Mouse (Mus musculus) kidney, embryonic 16.5 days (tissue): ENCODE measurements around the gene Tmem44. TPM values are rescaled to one million over a fixed set of nuclear protein-coding genes. Genes with fewer than 3 reads are reported as not detected.

ENCODE experiments used
- ATAC-seq: fragments of 200-750 bp; cut with Nextera tagmentation; 2 replicates; pipeline ENCODE4 v1.8.0; 2017; ENCODE audit warnings: moderate TSS enrichment; ENCODE audit not compliant: low FRiP score, low TSS enrichment
- H3K27ac ChIP-seq: fragments of 300-500 bp; sonication (generic); 2 replicates; pipeline ENCODE4 v1.5.1; 2014; ENCODE audit warnings: low read length
- H3K27me3 ChIP-seq: fragments of 300-500 bp; sonication (generic); 2 replicates; pipeline ENCODE4 v1.6.1; 2014; ENCODE audit warnings: low read length, control low read depth, mixed read lengths; ENCODE audit not compliant: insufficient read depth
- H3K36me3 ChIP-seq: fragments of 300-500 bp; sonication (generic); 2 replicates; pipeline ENCODE4 v1.6.1; 2014; ENCODE audit warnings: low read length, control low read depth, mixed read lengths; ENCODE audit not compliant: insufficient read depth
- H3K4me1 ChIP-seq: fragments of 300-500 bp; sonication (generic); 2 replicates; pipeline ENCODE4 v1.6.1; 2014; ENCODE audit warnings: low read length, control low read depth, mixed read lengths; ENCODE audit not compliant: insufficient read depth
- H3K4me2 ChIP-seq: fragments of 300-500 bp; sonication (generic); replicated peaks from 2 replicates; pipeline ENCODE4 v1.6.1; 2014; ENCODE audit warnings: low read depth, low read length
- H3K4me3 ChIP-seq: fragments of 300-500 bp; sonication (generic); 2 replicates; pipeline ENCODE4 v1.5.1; 2014; ENCODE audit warnings: mild to moderate bottlenecking, low read length
- H3K9ac ChIP-seq: fragments of 300-500 bp; sonication (generic); replicated peaks from 2 replicates; pipeline ENCODE4 v1.6.1; 2014; ENCODE audit warnings: low read length
- H3K9me3 ChIP-seq: fragments of 300-500 bp; sonication (generic); 2 replicates; pipeline ENCODE4 v1.6.1; 2016; ENCODE audit warnings: low read length, control low read depth
- WGBS: fragments of 180-500 bp; shearing (Covaris S2); extraction: QIAGEN DNeasy Blood & Tissue Kit; methylation state at CpG from one replicate; pipeline ENCODE4 v1.1.7; 2014; 5-methylcytosine and 5-hydroxymethylcytosine counted together
- polyA plus RNA-seq: library from polyadenylated mRNA; unstranded; fragments of >200 nt; fragmentation: Nextera tagmentation; extraction: Ambion mirVana; gene quantifications from 2 replicates; pipeline ENCODE4 v1.2.1, GENCODE M21; 2015

The Tmem44 gene
- polyA plus RNA-seq, 1 experiment from 2014 or later = 16.8 TPM

DNA sequence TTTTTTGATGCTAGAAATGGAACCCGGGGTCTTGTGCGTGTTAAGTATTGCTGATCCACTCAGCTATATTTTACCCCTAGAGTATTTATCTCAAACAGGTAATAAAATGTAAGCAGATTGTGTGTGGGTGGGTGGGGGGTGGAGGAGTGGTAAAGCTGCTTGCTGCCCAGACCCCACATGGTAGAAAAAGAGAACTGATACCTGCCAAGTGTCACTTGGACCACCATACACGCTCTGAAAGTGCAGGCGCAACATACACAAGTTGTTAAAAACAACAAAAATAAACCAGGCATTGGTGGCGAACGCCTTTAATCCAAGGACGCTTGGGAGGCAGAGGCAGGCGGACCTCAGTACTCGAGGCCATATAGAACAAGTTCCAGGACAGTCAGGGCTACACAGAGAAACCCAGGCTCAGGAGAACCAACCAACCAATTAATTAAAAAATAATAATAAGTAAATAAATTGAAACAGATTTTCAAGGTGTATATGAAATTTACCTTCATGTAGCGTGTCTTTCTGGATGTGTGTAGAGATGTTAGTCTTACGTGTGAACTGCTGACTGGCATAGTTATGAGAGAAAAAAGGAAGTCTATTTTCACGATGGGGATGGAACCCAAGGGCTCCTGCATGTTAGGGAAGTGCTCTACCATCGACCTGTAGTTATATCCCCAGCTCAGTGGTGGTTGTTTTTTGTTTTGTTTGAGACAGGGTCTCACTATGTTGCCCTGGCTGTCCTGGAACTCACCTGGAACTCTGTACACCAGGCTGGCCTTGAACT lies 38.9 kb downstream of the Tmem44 start:
- peaks cover 5% of the 10 kb centered on the region; the same call in 1 of the 2 replicates for H3K9me3 ChIP-seq
- H3K9ac ChIP-seq = peak overlapping the region; percentile 88; the same call in 1 of the 2 replicates
- peaks cover 4% of the 10 kb centered on the region; the same call in 1 of the 2 replicates for H3K36me3 ChIP-seq
- H3K4me3 ChIP-seq = peak overlapping the region; percentile 72
- H3K27me3 ChIP-seq = no peaks in the 10 kb centered on the region
- no peak for ATAC-seq
- peak overlapping the region; percentile 68 for H3K4me2 ChIP-seq
- H3K4me1 ChIP-seq = peaks cover 35% of the 10 kb centered on the region
- H3K27ac ChIP-seq = peak overlapping the region; percentile 43
- WGBS = 75% methylated on average over 13 of the region's 13 CpGs

DNA sequence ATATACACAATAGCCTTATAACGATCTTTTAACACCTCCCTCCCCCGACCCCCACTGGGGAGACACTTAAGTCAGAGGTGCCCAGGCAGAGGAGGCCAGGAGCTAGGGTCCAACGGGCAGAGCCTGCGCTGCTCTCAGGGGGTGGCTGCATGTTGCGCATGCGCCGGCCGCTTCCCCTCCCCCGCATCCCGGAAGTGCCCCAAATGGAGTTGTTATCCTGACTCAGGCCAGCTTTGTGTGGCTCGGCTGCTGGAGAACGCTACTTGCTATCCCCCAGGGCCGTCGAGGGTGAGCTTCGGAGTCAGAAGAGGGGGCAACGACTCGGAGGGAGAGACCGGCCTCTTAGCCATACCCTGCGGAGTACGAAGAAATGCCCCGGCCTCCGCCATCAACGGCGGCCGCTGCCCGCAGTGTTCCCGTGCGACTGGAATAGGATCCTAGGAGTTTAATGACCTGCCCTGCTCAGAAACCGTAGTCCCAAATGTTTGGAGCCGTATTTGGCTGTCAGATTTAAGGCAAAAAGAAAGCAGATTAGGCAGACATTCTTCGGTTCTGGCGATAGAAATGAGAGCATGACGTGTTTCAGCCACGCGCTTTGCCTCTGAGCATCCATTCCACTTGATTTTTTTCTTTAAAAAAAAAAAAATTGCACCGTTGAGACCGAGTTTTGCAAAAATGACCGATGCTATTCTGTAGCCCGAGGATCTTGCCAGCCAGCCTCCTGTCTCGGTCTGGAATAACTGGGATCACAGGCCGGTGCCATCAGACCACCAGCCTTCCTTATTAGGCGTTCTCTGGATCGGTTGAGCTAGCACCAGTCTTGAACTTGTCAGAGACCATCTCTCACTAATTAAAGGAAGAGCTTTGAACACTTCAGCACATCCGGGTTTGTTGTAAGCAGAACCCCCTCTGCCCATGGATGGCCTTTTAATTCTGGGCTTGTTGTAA lies 39.9 kb downstream of the Tmem44 start:
- 3% methylated on average over 44 of the region's 44 CpGs for WGBS
- ATAC-seq = peak; percentile 81
- no peaks in the 10 kb centered on the region for H3K27me3 ChIP-seq
- peak overlapping the region; percentile 90 for H3K27ac ChIP-seq
- H3K9ac ChIP-seq = peak overlapping the region; percentile 88
- peaks cover 35% of the 10 kb centered on the region for H3K4me1 ChIP-seq
- H3K9me3 ChIP-seq = peaks cover 5% of the 10 kb centered on the region; the same call in 1 of the 2 replicates
- H3K36me3 ChIP-seq = peaks cover 4% of the 10 kb centered on the region; the same call in 1 of the 2 replicates
- H3K4me2 ChIP-seq = peak overlapping the region; percentile 68
- peak overlapping the region; percentile 72 for H3K4me3 ChIP-seq

DNA sequence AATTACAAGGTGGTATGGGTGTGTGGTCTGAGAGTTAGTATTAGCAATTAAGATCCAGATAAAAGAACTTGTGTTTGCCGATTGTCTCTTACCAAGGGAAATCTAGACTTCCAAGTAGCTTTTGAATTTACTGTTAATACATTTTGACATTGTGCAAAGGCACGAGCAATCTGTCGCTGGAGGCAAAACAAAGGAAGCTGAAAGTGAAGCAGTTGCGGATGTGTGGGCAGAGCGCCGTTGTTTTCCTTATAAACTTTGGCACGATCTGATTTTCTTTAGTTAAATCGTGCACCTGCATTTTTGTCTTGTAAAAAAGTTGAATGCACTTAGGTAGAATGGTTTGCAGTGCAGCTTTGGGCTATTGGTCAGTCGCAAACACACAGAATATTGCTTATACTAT lies 40.6 kb downstream of the Tmem44 start:
- Histone ChIP-seq H3K4me2 (peak overlapping the region; percentile 68), H3K27ac (peak overlapping the region; percentile 90), H3K9me3 (no peaks in the 10 kb centered on the region), H3K27me3 (no peaks in the 10 kb centered on the region), H3K9ac (peak overlapping the region; percentile 88), H3K36me3 (no peaks in the 10 kb centered on the region), H3K4me1 (peaks cover 35% of the 10 kb centered on the region), H3K4me3 (peak overlapping the region; percentile 72)
- WGBS = 35% methylated on average over 9 of the region's 9 CpGs
- ATAC-seq = no peak

DNA sequence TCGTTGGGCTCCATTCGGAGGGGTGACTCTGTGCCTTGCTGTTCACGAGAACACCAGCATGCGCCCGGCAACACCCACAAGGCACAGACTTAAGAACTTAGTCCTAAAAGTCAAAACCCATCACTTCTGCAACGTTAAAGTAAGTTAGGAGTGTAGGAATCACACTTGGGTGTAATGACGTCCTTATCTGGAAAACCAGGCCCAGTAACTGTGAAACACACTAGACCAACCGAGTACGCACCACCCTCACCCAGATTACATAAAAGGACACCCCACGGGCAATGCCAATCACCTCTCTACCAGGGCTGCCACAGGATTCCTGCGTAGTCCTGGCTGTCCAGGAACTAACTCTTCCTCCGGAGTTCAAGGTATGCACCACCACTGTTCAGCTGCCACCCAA lies 41.3 kb downstream of the Tmem44 start:
- peaks cover 35% of the 10 kb centered on the region for H3K4me1 ChIP-seq
- H3K4me3 ChIP-seq = no peak overlapping the region
- no peaks in the 10 kb centered on the region for H3K36me3 ChIP-seq
- 91% methylated on average over 12 of the region's 12 CpGs for WGBS
- H3K9ac ChIP-seq = no peak overlapping the region
- H3K27ac ChIP-seq = no peak overlapping the region
- ATAC-seq = no peak
- no peak overlapping the region for H3K4me2 ChIP-seq
- no peaks in the 10 kb centered on the region for H3K9me3 ChIP-seq
- H3K27me3 ChIP-seq = no peaks in the 10 kb centered on the region

DNA sequence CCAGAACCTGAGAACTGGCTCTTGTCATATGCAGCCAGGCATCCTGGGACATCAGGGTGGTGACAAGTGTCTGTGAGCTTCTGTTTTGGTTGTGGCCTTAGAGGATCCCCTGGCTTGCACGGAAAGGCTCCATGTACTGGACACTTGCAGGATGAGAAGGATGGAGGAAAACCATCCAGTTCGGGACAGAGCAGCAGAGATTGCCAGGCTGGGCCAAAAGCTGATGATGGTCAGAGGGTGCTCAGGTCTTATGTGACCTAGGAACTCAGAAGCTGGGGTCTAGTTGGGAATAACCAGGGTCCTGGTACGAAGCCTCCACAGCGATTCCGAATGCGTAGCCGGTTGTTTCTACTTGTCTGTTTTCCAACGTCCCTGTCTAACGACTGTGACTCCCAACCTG lies 41.9 kb downstream of the Tmem44 start:
- Histone ChIP-seq H3K36me3 (no peaks in the 10 kb centered on the region), H3K9ac (no peak overlapping the region), H3K4me3 (no peak overlapping the region), H3K4me1 (peaks cover 31% of the 10 kb centered on the region), H3K4me2 (no peak overlapping the region), H3K27ac (no peak overlapping the region), H3K27me3 (no peaks in the 10 kb centered on the region), H3K9me3 (no peaks in the 10 kb centered on the region)
- ATAC-seq = no peak
- 95% methylated on average over 9 of the region's 9 CpGs for WGBS

DNA sequence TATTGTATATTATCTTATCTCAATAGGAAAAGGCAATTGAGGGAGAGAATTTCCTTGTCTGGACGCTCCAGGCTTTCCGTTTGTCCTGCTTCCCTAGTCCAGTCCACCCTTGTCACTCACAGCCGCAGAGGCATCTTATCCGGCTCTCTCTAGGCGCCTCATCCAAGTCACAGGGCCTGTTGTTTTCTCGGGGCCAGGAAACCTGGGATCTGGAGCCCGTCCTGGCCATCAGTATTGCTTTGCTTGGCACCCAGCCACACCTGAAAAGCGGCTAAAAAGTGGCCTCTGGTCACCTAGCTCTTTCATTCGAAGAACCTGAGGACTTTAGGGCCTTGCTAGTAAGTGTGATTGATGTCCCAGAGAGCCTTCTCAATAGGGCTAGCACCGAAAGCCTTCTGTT lies 43.5 kb downstream of the Tmem44 start:
- peaks cover 26% of the 10 kb centered on the region for H3K4me1 ChIP-seq
- no peaks in the 10 kb centered on the region for H3K27me3 ChIP-seq
- H3K4me2 ChIP-seq = no peak overlapping the region
- H3K36me3 ChIP-seq = no peaks in the 10 kb centered on the region
- H3K9ac ChIP-seq = no peak overlapping the region
- 50% methylated on average over 10 of the region's 10 CpGs for WGBS
- no peak overlapping the region for H3K4me3 ChIP-seq
- no peak overlapping the region for H3K27ac ChIP-seq
- no peak for ATAC-seq
- no peaks in the 10 kb centered on the region for H3K9me3 ChIP-seq

DNA sequence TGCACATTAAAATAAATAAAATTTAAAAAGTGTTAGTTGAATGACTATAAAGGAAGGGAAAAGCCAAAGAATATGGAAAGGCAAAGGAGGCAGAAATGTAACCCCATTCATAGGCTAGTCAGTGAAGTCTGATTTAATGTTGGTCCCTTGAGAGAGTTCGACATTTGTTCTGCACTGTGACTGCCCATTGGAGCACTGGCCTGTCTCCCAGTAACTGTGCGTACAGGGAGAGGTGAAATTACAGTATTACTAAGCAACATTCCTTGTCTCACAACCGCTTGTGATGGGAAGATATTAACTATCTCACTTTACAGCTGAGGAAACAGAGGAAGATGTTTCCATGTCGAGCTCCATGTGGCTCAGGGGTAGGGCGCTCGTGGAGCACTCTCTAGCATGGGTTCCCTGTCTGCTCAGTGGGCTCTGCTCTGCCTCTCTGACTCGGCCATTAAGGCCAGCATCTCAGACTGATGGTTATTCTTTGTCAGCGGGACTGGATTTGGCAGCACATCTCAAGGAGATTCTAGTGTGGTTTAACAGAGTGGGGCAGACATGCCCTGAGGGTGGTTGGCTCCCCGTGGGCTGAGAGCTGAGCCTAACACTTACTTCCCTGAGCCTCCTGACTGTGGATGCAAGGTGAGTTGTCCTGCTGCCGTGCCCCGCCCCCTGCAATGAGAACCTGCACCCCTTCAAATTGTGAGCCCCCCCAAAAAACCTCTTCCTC lies 45.2 kb downstream of the Tmem44 start:
- H3K36me3 ChIP-seq = no peaks in the 10 kb centered on the region
- peaks cover 18% of the 10 kb centered on the region for H3K4me1 ChIP-seq
- ATAC-seq = no peak
- 74% methylated on average over 11 of the region's 11 CpGs for WGBS
- H3K9ac ChIP-seq = no peak overlapping the region
- H3K4me3 ChIP-seq = no peak overlapping the region
- no peak overlapping the region for H3K27ac ChIP-seq
- H3K27me3 ChIP-seq = no peaks in the 10 kb centered on the region
- no peak overlapping the region for H3K4me2 ChIP-seq
- no peaks in the 10 kb centered on the region for H3K9me3 ChIP-seq

DNA sequence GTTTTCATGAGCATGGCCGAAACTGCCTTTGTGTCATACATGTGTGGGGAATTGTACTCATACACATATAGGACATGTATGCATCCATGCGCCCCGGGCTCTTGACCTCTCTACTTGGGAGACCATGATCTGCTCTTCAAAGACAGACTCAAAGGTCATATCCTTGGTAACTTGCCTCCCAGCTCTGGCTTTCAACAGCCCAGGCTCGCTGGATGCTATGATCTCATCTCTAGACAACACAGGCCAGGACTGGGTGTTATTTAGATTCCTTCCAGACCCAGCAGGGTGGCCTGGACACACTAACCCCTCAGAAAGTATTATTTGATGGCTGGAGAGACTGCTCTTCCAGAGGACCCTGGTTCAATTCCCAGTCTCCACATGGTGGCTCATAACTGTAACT lies 45.8 kb downstream of the Tmem44 start:
- Histone ChIP-seq H3K9me3 (no peaks in the 10 kb centered on the region), H3K27ac (no peak overlapping the region), H3K4me3 (no peak overlapping the region), H3K4me1 (peaks cover 13% of the 10 kb centered on the region), H3K36me3 (no peaks in the 10 kb centered on the region), H3K27me3 (no peaks in the 10 kb centered on the region), H3K4me2 (no peak overlapping the region), H3K9ac (no peak overlapping the region)
- WGBS = 76% methylated on average over 4 of the region's 4 CpGs
- ATAC-seq = no peak

DNA sequence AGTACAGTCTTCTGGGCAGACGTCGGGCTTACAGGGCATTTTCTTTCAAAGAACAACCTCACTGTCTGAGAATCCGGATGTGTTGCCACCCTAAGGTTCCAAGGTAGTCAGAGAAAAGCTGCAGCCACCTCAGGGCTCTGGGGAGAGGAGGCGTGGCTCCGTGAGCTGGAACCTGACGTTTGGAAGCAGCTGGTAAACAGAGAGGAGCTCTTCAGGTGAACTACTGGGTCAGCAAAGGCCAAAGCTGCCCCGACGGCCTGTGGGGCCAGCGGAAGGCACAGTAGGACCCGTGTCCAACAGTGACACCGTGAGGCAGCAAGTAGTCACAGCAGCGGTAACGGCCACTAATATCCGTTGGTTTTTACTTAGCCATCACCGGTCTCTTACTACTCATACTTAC lies 46.7 kb downstream of the Tmem44 start:
- H3K9me3 ChIP-seq = no peaks in the 10 kb centered on the region
- ATAC-seq = peak; percentile 11; the same call in 1 of the 2 replicates
- WGBS = 15% methylated on average over 15 of the region's 15 CpGs

More for the DNA sequence above, 46.7 kb downstream of the Tmem44 start:
- Histone ChIP-seq H3K27ac (no peak overlapping the region), H3K9ac (no peak overlapping the region), H3K36me3 (no peaks in the 10 kb centered on the region), H3K4me1 (peaks cover 21% of the 10 kb centered on the region), H3K4me2 (no peak overlapping the region), H3K4me3 (no peak overlapping the region), H3K27me3 (no peaks in the 10 kb centered on the region)
